Mouse (Mus musculus) left cerebral cortex, postnatal 10 days (tissue): ENCODE measurements around the gene Eea1. TPM values are rescaled to one million over a fixed set of nuclear protein-coding genes. Genes with fewer than 3 reads are reported as not detected.

Source experiments
- DNase-seq, 2 experiments: peaks; one replicate each; pipeline ENCODE4 v3.0.0; 2021 to 2022; ENCODE audit warnings: low spot score in 2 of 2, mixed read lengths in 1 of 2; ENCODE audit errors: extremely low spot score in 1 of 2
- intact Hi-C: fragments of 180-260 bp; cut with DNase I; formaldehyde crosslinking; loops from one replicate; pipeline ENCODE4 v1.15.1; 2025
- total RNA-seq, 2 experiments: library from RNA; stranded (reverse); gene quantifications; 2 replicates each; pipeline ENCODE4 v1.2.3; 2021

Gene Eea1
- total RNA-seq, 2 experiments from 2014 or later: 23.9 to 25.2 TPM

- DNase-seq: no peak
- intact Hi-C loops: loop anchor here (5.0 kb wide), 1 partner anchor 51 kb away; no protein-coding TSS in a partner anchor
Measured at GRCm38 (mm10) chr10:95940901-95941767, 684 bp downstream of the Eea1 start.

DNA sequence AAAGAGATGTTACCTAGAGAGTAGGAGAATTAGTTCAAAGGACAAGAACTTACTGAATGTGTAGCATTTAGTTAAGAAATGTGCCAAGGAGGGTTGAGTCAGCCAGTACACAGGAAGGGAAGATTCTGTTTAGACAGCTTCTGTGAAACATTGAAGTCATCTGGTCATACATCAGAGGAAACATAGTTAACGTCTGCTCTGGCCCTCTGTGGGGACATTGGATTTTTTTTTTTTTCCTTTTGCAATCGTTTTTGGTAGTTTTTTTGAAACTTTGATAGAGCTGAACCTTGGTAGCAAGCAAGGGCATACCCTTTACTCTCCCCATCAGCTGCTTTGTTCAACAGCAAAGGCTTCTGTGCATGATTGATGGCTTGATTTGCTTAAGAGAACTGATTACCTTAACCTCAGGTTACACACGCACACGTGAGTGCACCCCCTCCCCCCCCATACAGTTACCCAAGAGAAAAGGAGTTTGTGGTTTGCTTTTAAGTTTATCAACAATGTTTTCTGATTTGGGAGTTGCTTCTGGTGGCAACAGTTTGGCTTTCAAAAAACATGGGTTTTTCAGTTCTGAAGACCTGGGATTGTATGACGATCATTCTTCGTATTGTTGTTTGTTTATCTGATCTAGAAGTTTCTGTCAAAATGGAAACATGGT lies 1.4 kb downstream of the Eea1 start:
- no peak for DNase-seq
- intact Hi-C loops: loop anchor here (5.0 kb wide), 1 partner anchor 50 kb away; no protein-coding TSS in a partner anchor

GRCm38 (mm10) chr10:95945086-95945485 lies 4.6 kb downstream of the Eea1 start:
- DNase-seq: no peak
- intact Hi-C loops: no loop called here

GRCm38 (mm10) chr10:95949410-95949809 lies 9.0 kb downstream of the Eea1 start:
- intact Hi-C loops: no loop called here
- no peak for DNase-seq

DNA sequence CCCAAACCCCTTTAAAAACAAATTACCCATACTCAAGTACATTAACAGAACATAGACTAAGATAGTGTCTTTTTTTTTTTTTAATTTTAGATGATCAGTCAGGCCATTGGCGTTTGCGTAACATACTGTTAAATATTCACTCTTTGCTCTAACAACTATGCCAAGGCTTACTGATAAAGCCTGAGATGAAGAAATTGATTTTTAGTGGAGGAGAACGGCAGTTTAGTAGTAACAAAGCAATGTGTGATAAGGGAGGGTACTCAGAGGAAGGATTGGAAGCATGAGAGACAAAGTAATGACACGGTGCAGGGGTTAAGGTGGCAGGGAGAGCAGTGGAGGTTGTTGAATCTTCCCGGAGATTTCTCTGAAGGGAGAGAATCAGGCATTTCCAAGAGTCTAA lies 9.7 kb downstream of the Eea1 start:
- DNase-seq: no peak
- intact Hi-C loops: no loop called here

DNA sequence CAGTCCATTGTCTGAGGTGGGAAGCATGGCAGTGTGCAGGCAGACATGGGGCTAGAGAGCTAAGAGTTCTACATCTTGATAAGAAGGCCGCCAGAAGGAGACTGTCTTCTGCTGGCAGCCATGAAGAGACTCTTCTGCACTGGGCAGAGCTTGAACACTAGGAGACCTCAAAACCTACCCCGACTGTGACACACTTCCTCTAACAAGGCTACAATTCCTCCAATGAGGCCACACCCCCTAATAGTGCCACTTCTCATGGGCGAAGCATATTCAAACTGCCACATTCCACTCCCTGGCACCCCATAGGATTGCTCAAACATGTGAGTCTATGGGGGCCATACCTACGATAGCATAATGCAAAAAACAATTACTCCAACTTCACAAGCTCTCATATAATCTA lies 10.3 kb downstream of the Eea1 start:
- intact Hi-C loops: no loop called here
- no peak for DNase-seq

DNA sequence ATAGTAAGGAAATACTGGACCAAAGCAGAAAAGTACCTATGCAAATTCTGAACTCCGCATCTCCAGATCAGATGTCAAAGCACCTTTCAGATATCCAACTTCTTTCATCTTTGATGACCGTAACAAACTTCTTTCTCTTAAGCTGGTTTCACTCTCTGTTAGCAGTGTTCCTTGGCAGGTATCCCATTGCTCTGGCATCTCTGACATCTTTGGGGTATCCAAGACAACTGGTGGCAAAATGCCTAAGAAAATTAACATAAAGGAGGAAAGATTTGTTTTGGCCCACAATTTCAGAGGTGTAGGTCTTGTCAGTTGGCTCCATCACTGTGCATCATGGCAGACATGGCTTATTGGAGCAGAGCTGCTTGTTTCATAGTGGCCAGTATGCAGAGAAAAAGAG lies 10.9 kb downstream of the Eea1 start:
- intact Hi-C loops: no loop called here
- no peak for DNase-seq

GRCm38 (mm10) chr10:95956629-95957028 lies 16.2 kb downstream of the Eea1 start:
- no peak for DNase-seq
- intact Hi-C loops: no loop called here

DNA sequence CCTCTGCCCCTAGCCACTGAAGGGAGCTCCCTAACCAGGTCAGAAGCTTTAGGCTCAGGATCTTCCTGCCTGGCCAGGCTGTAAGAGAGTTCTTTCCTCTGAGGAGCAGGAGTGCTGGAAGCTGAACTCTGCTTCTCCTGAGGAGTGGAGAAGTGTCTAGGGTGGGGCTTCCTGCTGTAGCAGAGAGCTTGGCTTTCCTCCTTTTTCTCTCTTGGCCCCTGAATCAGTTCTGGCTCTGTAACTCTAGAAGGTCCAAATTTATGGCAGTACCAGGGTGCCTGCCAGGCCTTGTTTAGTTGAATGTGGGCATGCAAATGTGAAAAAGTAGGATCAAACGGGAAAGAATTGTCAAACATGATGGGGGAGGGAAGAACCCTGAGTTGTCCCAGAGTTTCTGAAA lies 17.1 kb downstream of the Eea1 start:
- intact Hi-C loops: no loop called here
- no peak for DNase-seq

GRCm38 (mm10) chr10:95964679-95965078 lies 24.2 kb downstream of the Eea1 start:
- intact Hi-C loops: no loop called here
- no peak for DNase-seq

DNA sequence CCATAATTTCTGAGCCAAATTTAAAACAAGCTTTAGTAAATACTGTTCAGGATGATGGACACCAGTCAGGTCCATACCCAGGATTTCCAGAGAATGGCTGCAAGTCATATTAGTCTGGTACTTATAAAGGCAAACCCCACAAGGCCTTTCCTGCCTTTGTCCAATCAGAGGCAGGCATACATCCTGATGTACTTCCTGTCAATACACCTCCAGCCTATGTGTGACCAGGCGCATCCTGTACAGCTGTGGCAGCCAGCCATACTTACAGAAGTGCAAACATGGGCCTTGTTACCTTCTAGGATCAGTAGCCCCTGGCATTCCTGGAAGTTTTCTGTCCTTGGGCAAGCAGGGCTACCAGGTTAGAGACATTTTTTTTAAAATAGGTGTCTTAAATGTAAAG lies 29.2 kb downstream of the Eea1 start:
- intact Hi-C loops: no loop called here
- DNase-seq: no peak

DNA sequence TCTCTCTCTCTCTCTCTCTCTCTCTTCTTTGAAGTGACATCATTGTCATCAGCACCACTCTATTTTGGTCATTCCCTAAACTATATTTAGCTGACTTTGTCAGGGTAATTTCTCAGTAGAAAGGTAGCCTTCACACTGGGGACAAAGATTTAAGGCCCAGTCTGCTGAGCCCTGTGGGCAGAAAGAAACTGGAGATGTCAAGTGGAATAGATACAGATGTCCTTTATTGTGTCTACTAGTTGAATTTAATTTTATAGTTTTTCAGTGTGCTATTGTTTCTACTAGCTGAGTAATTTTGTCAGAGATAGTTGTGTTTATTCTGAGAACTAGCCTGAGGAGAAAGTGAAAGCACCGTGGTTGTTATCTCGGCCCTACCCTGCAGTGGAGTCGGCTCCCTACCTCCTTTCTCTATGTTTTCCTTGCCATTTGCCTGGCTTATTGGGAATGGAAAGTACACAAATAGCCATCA lies 30.3 kb downstream of the Eea1 start:
- DNase-seq: no peak
- intact Hi-C loops: no loop called here

GRCm38 (mm10) chr10:95971341-95971740 lies 30.9 kb downstream of the Eea1 start:
- no peak for DNase-seq
- intact Hi-C loops: no loop called here

DNA sequence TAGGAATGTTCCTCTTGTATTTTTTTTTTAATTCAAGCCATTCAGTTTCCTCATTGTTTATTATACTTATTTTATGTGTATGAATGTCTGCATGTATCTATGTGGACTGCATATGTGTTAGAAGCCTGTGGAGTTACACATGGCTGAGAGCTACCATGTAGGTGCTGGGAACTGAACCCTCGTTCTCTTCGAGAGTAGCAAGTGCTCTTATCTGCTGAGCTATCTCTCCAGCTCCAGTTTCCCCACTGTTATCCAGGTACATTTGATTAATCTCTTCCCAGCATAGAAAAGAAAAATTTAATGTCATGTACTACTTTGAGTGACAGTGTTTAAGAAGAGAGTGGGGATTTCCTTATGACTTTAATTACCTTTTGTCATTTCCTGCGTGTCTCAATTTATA lies 31.5 kb downstream of the Eea1 start:
- intact Hi-C loops: no loop called here
- DNase-seq: no peak

- DNase-seq: no peak
Measured at GRCm38 (mm10) chr10:95974462-95974861, 34.0 kb downstream of the Eea1 start.

GRCm38 (mm10) chr10:95976798-95977197 lies 36.3 kb downstream of the Eea1 start:
- DNase-seq: no peak
- intact Hi-C loops: no loop called here

More at GRCm38 (mm10) chr10:95974462-95974861, 34.0 kb downstream of the Eea1 start:
- intact Hi-C loops: no loop called here

DNA sequence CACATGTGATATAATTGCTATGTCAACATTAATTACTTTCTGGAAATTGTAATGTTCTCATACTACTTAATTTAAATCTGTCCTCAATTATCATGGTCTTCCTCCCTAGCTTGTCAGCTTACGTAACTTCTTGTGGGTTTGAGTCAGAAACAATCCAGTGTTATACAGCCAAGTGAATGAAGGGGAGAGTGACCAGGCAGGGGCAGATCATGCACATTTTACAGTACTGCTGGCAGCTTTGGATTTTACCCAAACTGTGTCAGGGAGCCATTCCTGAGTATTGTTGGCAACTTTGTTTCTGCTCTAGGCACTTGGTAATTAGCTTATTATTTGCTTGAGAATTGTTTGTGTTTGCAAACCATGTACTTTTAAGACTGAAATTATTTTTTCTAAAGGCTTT lies 49.3 kb downstream of the Eea1 start:
- intact Hi-C loops: loop anchor here (5.0 kb wide), 1 partner anchor 47 kb away; the partner anchor contains the start of gene Eea1
- DNase-seq: no peak

- no peak for DNase-seq
- intact Hi-C loops: loop anchor here (5.0 kb wide), 1 partner anchor 49 kb away; the partner anchor contains the start of gene Eea1
Measured at GRCm38 (mm10) chr10:95991176-95991575, 50.7 kb downstream of the Eea1 start.

- intact Hi-C loops: no loop called here
- DNase-seq: no peak
Measured at GRCm38 (mm10) chr10:96000904-96001303, 60.5 kb downstream of the Eea1 start.

- intact Hi-C loops: no loop called here
- no peak for DNase-seq
Measured at GRCm38 (mm10) chr10:96015738-96016137, 75.3 kb downstream of the Eea1 start.
